Mouse (Mus musculus) heart, adult 9 months (tissue): ENCODE measurements around the gene Setdb2.
"Not testable (repeated sequence)": the region's sequence is repeated elsewhere in the genome, so short reads cannot be mapped to it uniquely, and the experiment has no call there.

Source experiments
- DNase-seq, 2 experiments: peaks; one replicate each; pipeline ENCODE4 v3.0.0; 2022; ENCODE audit warnings: low spot score in 2 of 2

Gene Setdb2

GRCm38 (mm10) chr14:59440558-59441471 lies at the start of gene Setdb2, which contains the start of gene Cab39l:
TSS of gene Setdb2 (minus strand) at chr14:59440884.
TSS of gene Cab39l (plus strand) at chr14:59440972.
- peak; percentile 96 for DNase-seq

GRCm38 (mm10) chr14:59485247-59485810 lies 44.6 kb upstream of the Setdb2 start:
- DNase-seq, result no peak

- DNase-seq, result peak; percentile 46 to 61
Observed at GRCm38 (mm10) chr14:59478699-59479098, 38.0 kb upstream of the Setdb2 start.

- peak; percentile 30 to 35 for DNase-seq
Observed at GRCm38 (mm10) chr14:59470781-59471180, 30.1 kb upstream of the Setdb2 start.

GRCm38 (mm10) chr14:59467798-59468197 lies 27.1 kb upstream of the Setdb2 start:
- DNase-seq, result no peak

GRCm38 (mm10) chr14:59466503-59466902 lies 25.8 kb upstream of the Setdb2 start:
- no peak for DNase-seq

GRCm38 (mm10) chr14:59447981-59448380 lies 7.3 kb upstream of the Setdb2 start:
- no peak for DNase-seq

- no peak for DNase-seq
Observed at GRCm38 (mm10) chr14:59445421-59445820, 4.7 kb upstream of the Setdb2 start.

GRCm38 (mm10) chr14:59441472-59441805 lies 755 bp upstream of the Setdb2 start:
- DNase-seq, result no peak

GRCm38 (mm10) chr14:59440039-59440438 lies 645 bp downstream of the Setdb2 start:
- DNase-seq, result peak in 1 of 2 experiments; percentile 17

GRCm38 (mm10) chr14:59438505-59438904 lies 2.2 kb downstream of the Setdb2 start:
- DNase-seq, result peak in 1 of 2 experiments; percentile 9

- DNase-seq, result no peak
Observed at GRCm38 (mm10) chr14:59437398-59437797, 3.3 kb downstream of the Setdb2 start.

- DNase-seq, result no peak
Observed at GRCm38 (mm10) chr14:59435206-59435605, 5.5 kb downstream of the Setdb2 start.

GRCm38 (mm10) chr14:59433902-59434301 lies 6.8 kb downstream of the Setdb2 start:
- DNase-seq, result no peak

GRCm38 (mm10) chr14:59430556-59430955 lies 10.1 kb downstream of the Setdb2 start:
- no peak for DNase-seq

GRCm38 (mm10) chr14:59422912-59423663 lies 17.6 kb downstream of the Setdb2 start:
- DNase-seq, result no peak

GRCm38 (mm10) chr14:59418171-59418570 lies 22.5 kb downstream of the Setdb2 start:
- DNase-seq, result peak; percentile 6 to 26

GRCm38 (mm10) chr14:59414979-59415378 lies 25.7 kb downstream of the Setdb2 start:
- not testable (repeated sequence) for DNase-seq

- DNase-seq, result peak; percentile 2 to 26
Observed at GRCm38 (mm10) chr14:59396999-59397398, 43.7 kb downstream of the Setdb2 start.

GRCm38 (mm10) chr14:59395281-59395680 lies 45.4 kb downstream of the Setdb2 start, which contains the start of gene Phf11c:
TSS of gene Phf11c (minus strand) at chr14:59395381.
- no peak for DNase-seq

- peak; percentile 3 to 14 for DNase-seq
Observed at GRCm38 (mm10) chr14:59390181-59390580, 50.5 kb downstream of the Setdb2 start.

GRCm38 (mm10) chr14:59389532-59389931 lies 51.2 kb downstream of the Setdb2 start:
- DNase-seq, result no peak
